Mouse (Mus musculus) kidney, adult 2 months (tissue): ENCODE results near the gene Ncapd2.

Source experiments
- CTCF ChIP-seq: fragments of 200-500 bp; conservative IDR thresholded peaks from 2 replicates; pipeline ENCODE4 v1.5.1; 2011; ENCODE audit warnings: low read depth, mild to moderate bottlenecking, control low read depth, low read length, moderate library complexity, mixed read lengths; ENCODE audit not compliant: insufficient read depth, insufficient read length
- POLR2A ChIP-seq: fragments of 200-500 bp; IDR thresholded peaks from one replicate; pipeline ENCODE4 v1.6.1; 2011; ENCODE audit warnings: low read depth, low read length, control low read depth

- TF ChIP-seq CTCF: no peak
- no peak for TF ChIP-seq POLR2A
These were observed 42.5 kb upstream of the Ncapd2 start for GRCm38 (mm10) chr6:125233816-125234519.
